Mouse (Mus musculus): ENCODE results near the gene Arl14ep. TPM values are rescaled to one million over a fixed set of nuclear protein-coding genes. Genes with fewer than 3 reads are reported as not detected.

Gene Arl14ep
- polyA plus RNA-seq, 1 experiment, result 13.5 TPM

DNA sequence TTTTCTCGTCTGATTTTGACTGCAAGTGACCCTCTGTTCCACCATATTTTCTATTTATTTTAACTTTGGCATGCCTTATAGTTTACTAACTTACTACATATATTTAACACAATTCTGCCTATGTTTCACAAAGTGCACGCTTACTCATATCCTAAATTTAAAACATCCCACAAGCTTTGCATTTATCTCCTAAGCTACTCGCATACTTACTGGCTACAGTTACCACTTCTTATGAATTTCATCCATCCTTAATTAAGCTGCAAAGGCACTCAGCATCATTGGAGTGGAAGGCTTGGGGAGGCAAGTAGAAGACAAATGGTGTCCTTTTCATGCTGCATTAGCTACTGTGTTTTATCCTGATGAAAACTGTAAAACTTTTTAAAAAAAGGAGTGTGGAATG is 2.2 kb upstream of the Arl14ep start:
- no peaks in the 10 kb centered on the region for H3K27me3 ChIP-seq (ENCODE audit: control insufficient read depth, insufficient read depth, insufficient read length)
- H3K79me2 ChIP-seq (ENCODE audit: control insufficient read depth, insufficient read depth), result peaks cover 28% of the 10 kb centered on the region
- TF ChIP-seq USF1 (IDR thresholded peaks at IDR 0.05; ENCODE audit: low read depth) (no peak), MYOD1 (IDR thresholded peaks at IDR 0.05; ENCODE audit: control insufficient read depth, insufficient read length, low read depth) (no peak), CTCF (IDR thresholded peaks at IDR 0.05; ENCODE audit: control insufficient read depth, insufficient read depth, insufficient read length) (no peak), MYOG (IDR thresholded peaks at IDR 0.05; ENCODE audit: control insufficient read depth, extremely low read depth, insufficient read length) (no peak), CEBPB (IDR thresholded peaks at IDR 0.05; ENCODE audit: low read depth) (no peak), MAX (IDR thresholded peaks at IDR 0.05) (no peak), FOSL1 (IDR thresholded peaks at IDR 0.05; ENCODE audit: insufficient read depth, low read length, poor library complexity, severe bottlenecking) (no peak)
- no peak overlapping the region for H3ac ChIP-seq (ENCODE audit: control insufficient read depth, insufficient read length, low read depth)
- peaks cover 6% of the 10 kb centered on the region for H3K36me3 ChIP-seq (ENCODE audit: control insufficient read depth, insufficient read depth)
- H3K79me3 ChIP-seq (ENCODE audit: low read depth), result peaks cover 21% of the 10 kb centered on the region
- H3K4me3 ChIP-seq (ENCODE audit: insufficient read depth, poor library complexity, severe bottlenecking), result no peak overlapping the region

DNA sequence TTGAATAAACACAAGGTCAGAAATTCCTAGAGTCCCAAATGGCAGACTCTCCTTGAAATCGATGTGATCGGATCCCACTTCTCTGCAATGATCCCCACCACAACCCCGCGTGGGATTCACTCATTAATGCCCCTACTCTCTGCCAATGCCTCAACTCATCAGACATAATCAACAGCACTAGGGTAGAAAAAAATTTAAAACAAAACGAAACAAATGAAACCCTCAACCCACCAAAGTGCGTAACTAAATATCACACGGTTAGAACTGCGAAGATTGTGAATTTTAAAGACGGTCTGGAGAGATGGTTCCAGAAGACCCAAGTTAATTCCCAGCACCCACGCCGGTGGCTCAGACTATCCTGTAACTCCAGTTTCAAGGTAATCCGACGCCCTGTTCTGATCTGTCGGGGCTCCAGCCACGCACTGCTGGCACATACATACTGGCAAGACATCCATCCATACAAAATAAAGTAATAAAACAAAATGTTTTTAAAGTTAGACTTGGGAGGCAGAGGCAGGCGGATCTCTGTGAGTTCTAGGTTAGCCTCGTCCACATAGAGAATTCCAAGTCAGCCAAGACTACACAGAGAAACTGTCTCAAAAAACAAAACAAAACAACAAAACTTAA is 779 bp downstream of the Arl14ep start:
- Histone ChIP-seq H3ac (ENCODE audit: control insufficient read depth, insufficient read length, low read depth) (peak overlapping the region; percentile 99), H3K4me3 (ENCODE audit: insufficient read depth, poor library complexity, severe bottlenecking) (peak overlapping the region; percentile 97), H3K36me3 (ENCODE audit: control insufficient read depth, insufficient read depth) (peaks cover 30% of the 10 kb centered on the region), H3K79me2 (ENCODE audit: control insufficient read depth, insufficient read depth) (peaks cover 59% of the 10 kb centered on the region), H3K27me3 (ENCODE audit: control insufficient read depth, insufficient read depth, insufficient read length) (no peaks in the 10 kb centered on the region), H3K79me3 (ENCODE audit: low read depth) (peaks cover 41% of the 10 kb centered on the region)
- TF ChIP-seq CTCF (IDR thresholded peaks at IDR 0.05; ENCODE audit: control insufficient read depth, insufficient read depth, insufficient read length) (no peak), MYOD1 (IDR thresholded peaks at IDR 0.05; ENCODE audit: control insufficient read depth, insufficient read length, low read depth) (no peak), MAX (IDR thresholded peaks at IDR 0.05) (no peak), USF1 (IDR thresholded peaks at IDR 0.05; ENCODE audit: low read depth) (no peak), MYOG (IDR thresholded peaks at IDR 0.05; ENCODE audit: control insufficient read depth, extremely low read depth, insufficient read length) (no peak), CEBPB (IDR thresholded peaks at IDR 0.05; ENCODE audit: low read depth) (no peak), FOSL1 (IDR thresholded peaks at IDR 0.05; ENCODE audit: insufficient read depth, low read length, poor library complexity, severe bottlenecking) (no peak)

DNA sequence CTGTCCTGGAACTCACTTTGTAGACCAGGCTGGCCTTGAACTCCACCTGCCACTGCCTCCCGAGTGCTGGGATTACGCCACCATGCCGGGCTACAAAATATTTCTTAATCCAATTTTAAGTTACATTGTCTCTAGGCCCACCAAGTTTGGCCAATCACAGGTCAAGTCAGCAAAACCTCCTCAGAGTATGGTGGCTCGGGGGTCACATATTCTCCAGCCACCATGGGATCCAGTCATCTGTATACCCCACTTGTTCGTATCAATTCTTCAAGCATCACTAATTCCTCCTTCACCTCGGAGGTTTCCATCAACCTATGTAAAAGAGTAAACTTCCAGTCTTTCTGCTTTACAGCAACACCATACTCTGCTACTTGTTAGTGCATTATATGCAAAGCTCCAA is 1.4 kb downstream of the Arl14ep start:
- H3K36me3 ChIP-seq (ENCODE audit: control insufficient read depth, insufficient read depth), result peaks cover 36% of the 10 kb centered on the region
- H3K79me2 ChIP-seq (ENCODE audit: control insufficient read depth, insufficient read depth), result peaks cover 60% of the 10 kb centered on the region
- TF ChIP-seq MYOG (IDR thresholded peaks at IDR 0.05; ENCODE audit: control insufficient read depth, extremely low read depth, insufficient read length) (no peak), CEBPB (IDR thresholded peaks at IDR 0.05; ENCODE audit: low read depth) (no peak), MYOD1 (IDR thresholded peaks at IDR 0.05; ENCODE audit: control insufficient read depth, insufficient read length, low read depth) (no peak), FOSL1 (IDR thresholded peaks at IDR 0.05; ENCODE audit: insufficient read depth, low read length, poor library complexity, severe bottlenecking) (no peak), CTCF (IDR thresholded peaks at IDR 0.05; ENCODE audit: control insufficient read depth, insufficient read depth, insufficient read length) (no peak), USF1 (IDR thresholded peaks at IDR 0.05; ENCODE audit: low read depth) (no peak), MAX (IDR thresholded peaks at IDR 0.05) (no peak)
- no peak overlapping the region for H3ac ChIP-seq (ENCODE audit: control insufficient read depth, insufficient read length, low read depth)
- H3K4me3 ChIP-seq (ENCODE audit: insufficient read depth, poor library complexity, severe bottlenecking), result no peak overlapping the region
- H3K79me3 ChIP-seq (ENCODE audit: low read depth), result peaks cover 41% of the 10 kb centered on the region
- H3K27me3 ChIP-seq (ENCODE audit: control insufficient read depth, insufficient read depth, insufficient read length), result no peaks in the 10 kb centered on the region

DNA sequence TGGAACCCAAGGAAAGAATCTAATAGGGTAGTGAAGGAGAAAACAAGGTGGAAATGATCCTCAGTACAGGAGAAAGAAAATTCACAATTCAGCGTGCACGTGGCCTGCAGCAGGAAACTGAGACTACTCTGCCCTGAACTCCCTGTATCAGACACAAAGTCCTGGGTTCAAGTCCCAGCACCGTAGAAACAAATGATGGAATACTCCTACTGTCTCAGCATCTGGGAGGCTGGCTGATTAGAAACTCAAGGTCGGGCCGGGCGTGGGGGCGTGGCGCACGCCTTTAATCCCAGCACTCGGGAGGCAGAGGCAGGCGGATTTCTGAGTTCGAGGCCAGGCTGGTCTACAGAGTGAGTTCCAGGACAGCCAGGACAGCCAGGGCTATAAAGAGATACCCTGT is 3.3 kb downstream of the Arl14ep start:
- Histone ChIP-seq H3K27me3 (ENCODE audit: control insufficient read depth, insufficient read depth, insufficient read length) (no peaks in the 10 kb centered on the region), H3K79me2 (ENCODE audit: control insufficient read depth, insufficient read depth) (peaks cover 60% of the 10 kb centered on the region), H3K79me3 (ENCODE audit: low read depth) (peaks cover 41% of the 10 kb centered on the region), H3K4me3 (ENCODE audit: insufficient read depth, poor library complexity, severe bottlenecking) (no peak overlapping the region), H3K36me3 (ENCODE audit: control insufficient read depth, insufficient read depth) (peaks cover 54% of the 10 kb centered on the region), H3ac (ENCODE audit: control insufficient read depth, insufficient read length, low read depth) (no peak overlapping the region)
- TF ChIP-seq MYOD1 (IDR thresholded peaks at IDR 0.05; ENCODE audit: control insufficient read depth, insufficient read length, low read depth), result no peak
- no peak for TF ChIP-seq CTCF (IDR thresholded peaks at IDR 0.05; ENCODE audit: control insufficient read depth, insufficient read depth, insufficient read length)
- TF ChIP-seq USF1 (IDR thresholded peaks at IDR 0.05; ENCODE audit: low read depth), result no peak
- no peak for TF ChIP-seq CEBPB (IDR thresholded peaks at IDR 0.05; ENCODE audit: low read depth)
- no peak for TF ChIP-seq MYOG (IDR thresholded peaks at IDR 0.05; ENCODE audit: control insufficient read depth, extremely low read depth, insufficient read length)
- TF ChIP-seq FOSL1 (IDR thresholded peaks at IDR 0.05; ENCODE audit: insufficient read depth, low read length, poor library complexity, severe bottlenecking), result no peak
- TF ChIP-seq MAX (IDR thresholded peaks at IDR 0.05), result no peak

DNA sequence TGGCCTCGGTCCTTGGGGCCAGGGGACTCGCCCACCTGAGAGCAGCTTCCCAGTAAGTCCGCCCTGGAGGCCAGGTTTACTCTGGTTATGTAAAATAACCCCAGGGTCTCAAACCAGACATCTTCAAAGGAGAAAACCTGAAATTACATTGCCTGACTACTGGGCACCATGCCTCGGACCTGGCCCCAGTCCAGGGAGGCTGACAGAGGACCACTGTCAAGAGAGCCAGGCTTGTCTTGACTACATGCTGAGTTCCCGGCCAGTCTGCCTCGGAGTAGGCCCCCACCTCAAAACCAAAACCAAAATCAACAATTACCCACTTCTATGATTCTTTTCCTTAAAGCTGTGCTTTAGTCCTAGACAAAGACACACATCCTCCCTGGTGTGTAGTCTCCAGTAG is 5.9 kb downstream of the Arl14ep start:
- TF ChIP-seq CEBPB (IDR thresholded peaks at IDR 0.05; ENCODE audit: low read depth) (no peak), MAX (IDR thresholded peaks at IDR 0.05) (no peak), CTCF (IDR thresholded peaks at IDR 0.05; ENCODE audit: control insufficient read depth, insufficient read depth, insufficient read length) (no peak), FOSL1 (IDR thresholded peaks at IDR 0.05; ENCODE audit: insufficient read depth, low read length, poor library complexity, severe bottlenecking) (no peak), MYOD1 (IDR thresholded peaks at IDR 0.05; ENCODE audit: control insufficient read depth, insufficient read length, low read depth) (no peak), MYOG (IDR thresholded peaks at IDR 0.05; ENCODE audit: control insufficient read depth, extremely low read depth, insufficient read length) (no peak), USF1 (IDR thresholded peaks at IDR 0.05; ENCODE audit: low read depth) (no peak)
- H3K79me2 ChIP-seq (ENCODE audit: control insufficient read depth, insufficient read depth), result peaks cover 51% of the 10 kb centered on the region
- H3K79me3 ChIP-seq (ENCODE audit: low read depth), result peaks cover 35% of the 10 kb centered on the region
- no peak overlapping the region for H3ac ChIP-seq (ENCODE audit: control insufficient read depth, insufficient read length, low read depth)
- peaks cover 77% of the 10 kb centered on the region for H3K36me3 ChIP-seq (ENCODE audit: control insufficient read depth, insufficient read depth)
- no peak overlapping the region for H3K4me3 ChIP-seq (ENCODE audit: insufficient read depth, poor library complexity, severe bottlenecking)
- no peaks in the 10 kb centered on the region for H3K27me3 ChIP-seq (ENCODE audit: control insufficient read depth, insufficient read depth, insufficient read length)
